Mouse (Mus musculus) C2C12 (cell line): ENCODE results near the gene Minpp1.

Source experiments
- CEBPB ChIP-seq: IDR thresholded peaks from one replicate; pipeline ENCODE4 v1.6.1; 2011; ENCODE audit warnings: low read depth, mild to moderate bottlenecking, control low read depth, moderate library complexity
- CTCF ChIP-seq: IDR thresholded peaks from one replicate; pipeline ENCODE4 v1.5.1; 2011; ENCODE audit not compliant: control insufficient read depth, insufficient read depth, insufficient read length
- MAX ChIP-seq: IDR thresholded peaks from one replicate; pipeline ENCODE4 v1.6.1; 2011; ENCODE audit warnings: mild to moderate bottlenecking, control low read depth
- USF1 ChIP-seq: IDR thresholded peaks from one replicate; pipeline ENCODE4 v1.6.1; 2011; ENCODE audit warnings: low read depth, mild to moderate bottlenecking, control low read depth, moderate library complexity

GRCm38 (mm10) chr19:32548202-32548601 is 62.6 kb downstream of the Minpp1 start:
- TF ChIP-seq CTCF (no peak), USF1 (no peak), MAX (no peak), CEBPB (no peak)
